Mouse (Mus musculus) lung, postnatal 4 days (tissue): ENCODE data around the gene Ston2.
"Not testable (repeated sequence)": the region's sequence is repeated elsewhere in the genome, so short reads cannot be mapped to it uniquely, and the experiment has no call there.

Experiments used
- DNase-seq, 2 experiments: peaks; one replicate each; pipeline ENCODE4 v3.0.0; 2021

Gene Ston2

DNA sequence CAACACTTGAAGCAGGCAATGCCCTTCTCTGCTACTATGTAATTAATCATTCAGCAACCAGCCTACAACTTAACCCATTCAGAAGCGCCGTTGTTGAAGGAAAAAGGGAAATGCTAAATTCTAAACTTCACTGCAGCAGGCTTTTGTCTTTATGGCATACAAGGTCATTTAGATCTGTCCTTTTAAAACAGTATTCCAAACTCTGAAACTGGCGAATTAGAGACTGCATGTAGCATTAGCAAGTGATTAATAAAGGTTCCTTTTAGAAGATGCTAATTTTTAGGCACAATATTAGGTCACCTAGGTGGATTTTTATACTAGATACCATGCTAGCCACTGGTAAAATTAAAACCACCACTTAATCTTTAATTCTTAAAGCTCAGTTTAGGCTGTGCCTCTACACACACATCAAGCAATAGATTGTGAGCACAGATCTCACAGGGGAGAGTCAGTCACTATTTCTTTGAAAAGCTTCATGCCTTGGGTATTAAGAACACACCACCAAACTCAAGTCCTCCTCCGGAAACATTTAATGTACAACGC lies 200.6 kb downstream of the Ston2 start:
- DNase-seq = no peak

DNA sequence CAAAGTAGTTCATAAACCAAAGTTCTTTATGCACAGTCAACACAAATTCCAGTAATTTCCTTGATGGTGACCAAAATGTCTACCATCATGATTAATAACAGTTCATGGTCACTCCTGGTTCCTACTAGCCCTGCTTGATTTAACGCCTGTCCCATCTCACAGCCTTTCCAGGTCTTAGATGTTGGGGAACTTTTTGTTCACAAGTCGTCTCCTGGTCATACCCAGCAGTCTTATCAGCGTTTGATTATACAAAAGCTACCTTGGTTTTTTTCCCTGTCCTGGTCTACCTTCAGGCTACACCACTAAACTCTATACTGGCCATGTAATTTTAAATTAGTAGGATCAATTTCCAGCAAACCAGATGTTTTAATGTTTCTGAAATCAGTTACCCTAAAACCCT lies 201.1 kb downstream of the Ston2 start:
- DNase-seq = no peak

DNA sequence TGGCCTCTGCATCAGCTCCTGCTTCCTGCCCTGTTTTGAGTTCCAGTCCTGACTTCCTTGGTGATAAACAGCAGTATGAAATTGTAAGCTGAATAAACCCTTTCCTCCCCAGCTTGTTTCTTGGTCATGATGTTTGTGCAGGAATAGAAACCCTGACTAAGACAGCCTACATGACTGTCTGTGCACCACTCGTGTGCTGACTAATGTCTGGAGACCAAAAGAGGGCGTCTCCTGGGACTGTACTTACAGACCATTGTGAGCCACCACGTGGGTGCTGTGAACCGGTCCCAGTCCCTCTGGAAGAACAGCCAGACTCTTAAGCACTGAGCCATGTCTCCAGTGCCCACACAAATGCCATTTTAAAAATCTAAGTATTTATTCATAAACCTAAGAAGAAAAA lies 202.4 kb downstream of the Ston2 start:
- DNase-seq = not testable (repeated sequence)

DNA sequence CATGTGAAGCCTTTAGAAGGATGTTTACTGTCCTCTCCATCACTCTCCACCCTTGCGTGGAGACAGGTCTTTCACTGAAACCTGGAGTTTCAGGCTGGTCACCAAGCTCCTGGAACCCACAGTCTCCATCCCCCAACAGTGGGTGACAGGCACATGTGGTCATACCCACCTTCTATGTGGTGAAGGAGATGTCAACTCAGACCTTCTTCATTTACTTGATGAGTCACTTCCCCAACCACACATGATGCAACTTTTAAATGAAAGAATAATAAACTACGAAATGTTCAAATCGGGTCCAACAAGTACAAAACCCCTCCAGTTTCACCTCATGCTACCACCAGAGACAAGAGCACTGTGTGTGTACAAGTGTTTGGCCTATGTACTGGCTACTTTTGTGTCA lies 203.0 kb downstream of the Ston2 start:
- no peak for DNase-seq

DNA sequence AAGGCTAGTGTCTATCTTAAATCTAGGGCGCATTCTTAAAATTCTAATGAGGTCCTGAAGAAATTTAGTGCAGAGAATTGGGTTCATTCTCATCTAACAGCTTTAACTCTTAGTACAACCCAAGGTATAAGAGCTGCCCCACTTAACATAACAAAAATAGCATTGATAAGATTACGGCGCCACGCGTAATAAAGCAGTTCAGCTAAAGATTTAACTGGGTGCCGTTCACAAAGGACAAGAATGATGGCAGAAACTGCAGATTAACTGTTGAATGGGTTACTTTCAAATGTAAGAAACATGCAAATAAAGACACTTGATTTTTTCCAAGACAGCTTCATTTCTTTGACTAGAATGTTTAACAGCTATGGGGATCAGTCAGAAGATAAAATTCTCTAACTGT lies 204.8 kb downstream of the Ston2 start:
- DNase-seq = no peak
